8 mouse cellular contexts compared by ENCODE assay signal in the genomic region with DNA sequence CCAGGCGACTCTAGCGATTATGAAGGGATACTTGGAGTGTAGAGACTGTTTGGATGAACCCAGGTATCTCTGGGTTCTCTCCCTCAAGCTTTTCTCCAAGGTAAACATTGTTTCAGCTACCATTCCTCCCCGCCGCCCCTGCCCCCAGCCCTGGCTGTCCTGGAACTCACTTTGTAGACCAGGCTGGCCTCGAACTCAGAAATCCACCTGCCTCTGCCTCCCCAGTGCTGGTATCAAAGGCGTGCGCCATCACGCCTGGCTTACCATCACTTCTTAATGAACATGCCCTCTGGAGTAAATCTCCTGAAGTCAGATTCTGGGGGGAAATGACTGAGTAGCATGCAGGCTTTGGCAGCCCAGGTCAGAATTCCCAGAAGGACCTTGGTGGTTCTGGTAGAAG. TPM values are rescaled to one million over a fixed set of nuclear protein-coding genes. Genes with fewer than 3 reads are reported as not detected.
DNase-seq lines count a peak whose midpoint lies in the region; ATAC-seq and TF ChIP-seq lines count a peak whose summit lies in the region.

A gene (minus strand): TSS at position 293 of the 400 bp plus-strand sequence.

- H3K27me3 ChIP-seq in MEL (ENCODE audit: control insufficient read depth in 1 of 2, insufficient read depth in 2 of 2, low read length in 2 of 2), result no peaks in the 10 kb centered on the region
- H3K27me3 ChIP-seq in forebrain, embryonic 14.5 days (replicated peaks; ENCODE audit: control insufficient read depth, insufficient read depth, low read length), result no peaks in the 10 kb centered on the region
- no peaks in the 10 kb centered on the region for H3K27me3 ChIP-seq in hindbrain, embryonic 10.5 days (ENCODE audit: insufficient read depth, poor library complexity, severe bottlenecking)
- H3K27me3 ChIP-seq in liver, embryonic 12.5 days (replicated peaks), result no peaks in the 10 kb centered on the region
- H3K27me3 ChIP-seq in stomach, postnatal 0 days (ENCODE audit: control insufficient read depth, insufficient read depth, low read length), result no peaks in the 10 kb centered on the region

- 60% methylated on average over 8 of the region's 8 CpGs for WGBS in forebrain, embryonic 14.5 days
- 65% methylated on average over 8 of the region's 8 CpGs for WGBS in hindbrain, embryonic 10.5 days
- 47% methylated on average over 8 of the region's 8 CpGs for WGBS in liver, embryonic 12.5 days (ENCODE audit: insufficient replicate concordance)
- WGBS in stomach, postnatal 0 days, result 42% methylated on average over 8 of the region's 8 CpGs

- no peak for TF ChIP-seq RAD21 in MEL (IDR thresholded peaks at IDR 0.05; ENCODE audit: low read depth, low read length)

- peak within 1 kb of the TSS; percentile 88 for H3K27ac ChIP-seq in MEL (ENCODE audit: control insufficient read depth, low read depth, low read length)
- H3K27ac ChIP-seq in forebrain, embryonic 14.5 days (ENCODE audit: low read depth, low read length), result peak within 1 kb of the TSS; percentile 98
- H3K27ac ChIP-seq in hindbrain, embryonic 10.5 days, result peak within 1 kb of the TSS; percentile 99
- H3K27ac ChIP-seq in liver, embryonic 12.5 days, result peak within 1 kb of the TSS; percentile 98
- peak within 1 kb of the TSS; percentile 98 for H3K27ac ChIP-seq in stomach, postnatal 0 days (replicated peaks)

- peaks cover 2 to 24% of the 10 kb centered on the region in 2 experiments; a peak in 3 of 4 replicates for H3K36me3 ChIP-seq in MEL (ENCODE audit: control insufficient read depth in 1 of 2, insufficient read depth in 2 of 2, low read length in 2 of 2)
- peaks cover 39% of the 10 kb centered on the region for H3K36me3 ChIP-seq in forebrain, embryonic 14.5 days (ENCODE audit: control insufficient read depth, insufficient read depth, low read length)
- peaks cover 60% of the 10 kb centered on the region for H3K36me3 ChIP-seq in hindbrain, embryonic 10.5 days
- H3K36me3 ChIP-seq in liver, embryonic 12.5 days, result peaks cover 53% of the 10 kb centered on the region
- H3K36me3 ChIP-seq in stomach, postnatal 0 days (ENCODE audit: control insufficient read depth, insufficient read depth, low read length), result peaks cover 7% of the 10 kb centered on the region; the same call in 1 of the 2 replicates

- H3K9ac ChIP-seq in MEL (ENCODE audit: control insufficient read depth, low read depth, low read length, poor library complexity, severe bottlenecking), result peak within 1 kb of the TSS; percentile 99
- peak within 1 kb of the TSS; percentile 99 for H3K9ac ChIP-seq in forebrain, embryonic 14.5 days (ENCODE audit: low read length)
- H3K9ac ChIP-seq in liver, embryonic 12.5 days, result peak within 1 kb of the TSS; percentile 99
- H3K9ac ChIP-seq in stomach, postnatal 0 days (ENCODE audit: low read length), result peak within 1 kb of the TSS; percentile 97

- peak; percentile 43 for DNase-seq in cerebellum, adult 9-11 months
- no peak for DNase-seq in cerebellum, adult 11 months
- DNase-seq in MEL (ENCODE audit: low read depth, low spot score), result no peak
- DNase-seq in forebrain, embryonic 14.5 days (ENCODE audit: low spot score), result no peak
- DNase-seq in hindbrain, embryonic 10.5 days (ENCODE audit: low spot score), result no peak
- DNase-seq in stomach, postnatal 0 days (ENCODE audit: low spot score), result no peak
- no peak for DNase-seq in T-cell, adult 2 months (ENCODE audit: low spot score)

- H3K79me2 ChIP-seq in MEL (ENCODE audit: control insufficient read depth, insufficient read depth, low read length, poor library complexity), result peaks cover 45% of the 10 kb centered on the region

- ATAC-seq in forebrain, embryonic 14.5 days, result no peak
- ATAC-seq in liver, embryonic 12.5 days, result no peak
- no peak for ATAC-seq in stomach, postnatal 0 days (ENCODE audit: low FRiP score, low TSS enrichment)

- H3K4me1 ChIP-seq in MEL (ENCODE audit: control insufficient read depth in 1 of 2, insufficient read depth in 2 of 2, low read length in 2 of 2), result peaks cover 6 to 17% of the 10 kb centered on the region in 2 experiments
- peaks cover 23% of the 10 kb centered on the region for H3K4me1 ChIP-seq in forebrain, embryonic 14.5 days (ENCODE audit: control insufficient read depth, insufficient read depth, low read length)
- H3K4me1 ChIP-seq in hindbrain, embryonic 10.5 days (replicated peaks), result peaks cover 34% of the 10 kb centered on the region
- H3K4me1 ChIP-seq in liver, embryonic 12.5 days, result peaks cover 34% of the 10 kb centered on the region
- H3K4me1 ChIP-seq in stomach, postnatal 0 days (replicated peaks; ENCODE audit: control insufficient read depth, insufficient read depth), result no peaks in the 10 kb centered on the region; the same call in 1 of the 2 replicates

- H3K4me2 ChIP-seq in forebrain, embryonic 14.5 days (ENCODE audit: low read length), result peak within 1 kb of the TSS; percentile 88
- H3K4me2 ChIP-seq in liver, embryonic 12.5 days, result peak within 1 kb of the TSS; percentile 91
- peak within 1 kb of the TSS; percentile 91 for H3K4me2 ChIP-seq in stomach, postnatal 0 days (replicated peaks; ENCODE audit: low read depth)

- no peak for TF ChIP-seq POLR2A in MEL (IDR thresholded peaks at IDR 0.05; ENCODE audit: control insufficient read depth in 1 of 2, insufficient read depth in 1 of 2, low read depth in 1 of 2, low read length in 2 of 2, poor library complexity in 1 of 2)

- TF ChIP-seq CTCF in MEL (IDR thresholded peaks at IDR 0.05 in 2 of 3, conservative IDR thresholded peaks at IDR 0.05 in 1 of 3; ENCODE audit: control insufficient read depth in 1 of 3, insufficient read depth in 1 of 3, low read depth in 2 of 3, low read length in 3 of 3, poor library complexity in 1 of 3, severe bottlenecking in 1 of 3), result no peak
- TF ChIP-seq CTCF in stomach, postnatal 0 days (IDR thresholded peaks at IDR 0.05; ENCODE audit: low read depth), result no peak

- TF ChIP-seq EP300 in MEL (IDR thresholded peaks at IDR 0.05; ENCODE audit: low read depth in 1 of 2, low read length in 2 of 2), result no peak
- no peak for TF ChIP-seq EP300 in stomach, postnatal 0 days (optimal IDR thresholded peaks at IDR 0.05)

- no peaks in the 10 kb centered on the region for H3K9me3 ChIP-seq in MEL (replicated peaks; ENCODE audit: insufficient read depth, low read length)
- H3K9me3 ChIP-seq in forebrain, embryonic 14.5 days (replicated peaks; ENCODE audit: control insufficient read depth, low read length), result no peaks in the 10 kb centered on the region
- no peaks in the 10 kb centered on the region for H3K9me3 ChIP-seq in hindbrain, embryonic 10.5 days
- no peaks in the 10 kb centered on the region for H3K9me3 ChIP-seq in liver, embryonic 12.5 days (replicated peaks)
- no peaks in the 10 kb centered on the region for H3K9me3 ChIP-seq in stomach, postnatal 0 days (ENCODE audit: control insufficient read depth, low read length)

- H3K4me3 ChIP-seq in MEL (ENCODE audit: control insufficient read depth in 1 of 2, insufficient read depth in 1 of 2, low read depth in 2 of 2, low read length in 2 of 2), result peak within 1 kb of the TSS; percentile 96 to 98
- H3K4me3 ChIP-seq in forebrain, embryonic 14.5 days (ENCODE audit: low read depth, low read length), result peak within 1 kb of the TSS; percentile 100
- H3K4me3 ChIP-seq in hindbrain, embryonic 10.5 days, result peak within 1 kb of the TSS; percentile 99
- peak within 1 kb of the TSS; percentile 99 for H3K4me3 ChIP-seq in liver, embryonic 12.5 days
- H3K4me3 ChIP-seq in stomach, postnatal 0 days (ENCODE audit: low read depth, low read length), result peak within 1 kb of the TSS; percentile 97

TF ChIP-seq in MEL, 35 proteins besides CTCF, POLR2A, EP300 and RAD21:
- TF ChIP-seq MYC (IDR thresholded peaks at IDR 0.05; ENCODE audit: low read depth, low read length) (no peak), JUND (IDR thresholded peaks at IDR 0.05; ENCODE audit: low read depth, low read length) (no peak), TBP (IDR thresholded peaks at IDR 0.05; ENCODE audit: low read depth, low read length) (no peak), USF2 (IDR thresholded peaks at IDR 0.05; ENCODE audit: borderline replicate concordance in 1 of 2, insufficient read depth in 1 of 2, low read depth in 1 of 2, low read length in 2 of 2) (no peak), MAFK (IDR thresholded peaks at IDR 0.05; ENCODE audit: borderline replicate concordance, low read depth, low read length) (no peak), POLR2AphosphoS2 (IDR thresholded peaks at IDR 0.05; ENCODE audit: low read length) (no peak), SIN3A (IDR thresholded peaks at IDR 0.05; ENCODE audit: low read length) (no peak), BHLHE40 (IDR thresholded peaks at IDR 0.05; ENCODE audit: borderline replicate concordance, low read depth, low read length) (no peak), POLR2AphosphoS5 (IDR thresholded peaks at IDR 0.05; ENCODE audit: borderline replicate concordance, low read depth, low read length) (no peak), MAX (IDR thresholded peaks at IDR 0.05; ENCODE audit: low read length) (no peak), SMC3 (IDR thresholded peaks at IDR 0.05; ENCODE audit: low read depth, low read length) (no peak), ZC3H11A (IDR thresholded peaks at IDR 0.05; ENCODE audit: low read depth, low read length) (no peak), ETS1 (IDR thresholded peaks at IDR 0.05; ENCODE audit: low read depth, low read length) (no peak), NRF1 (IDR thresholded peaks at IDR 0.05; ENCODE audit: insufficient read depth, low read depth, low read length, poor library complexity, severe bottlenecking) (no peak), ZMIZ1 (IDR thresholded peaks at IDR 0.05; ENCODE audit: low read depth, low read length) (no peak), ELF1 (IDR thresholded peaks at IDR 0.05; ENCODE audit: low read depth, low read length) (no peak)

RNA-seq across cellular contexts. Expression of the gene that starts here (rescaled TPM):
- total RNA-seq in MEL (2012; rRNA removed), result 170 and 189 TPM in 2 replicates
- 100 to 1,000 TPM in 1 of 2 experiments, not detected in 1; 222 TPM for polyA plus RNA-seq in MEL (2012; ENCODE audit: insufficient read depth in 1 of 2, insufficient read length in 2 of 2, low read depth in 1 of 2, low replicate concordance in 2 of 2, missing spikeins in 1 of 2)
- polyA plus RNA-seq in forebrain, embryonic 14.5 days (2014; fragmentation: Nextera tagmentation; extraction: Ambion mirVana), result 189 and 203 TPM in 2 replicates
- 156 and 167 TPM in 2 replicates for polyA plus RNA-seq in hindbrain, embryonic 10.5 days (2016; fragmentation: Nextera tagmentation; extraction: Ambion mirVana)
- 88.1 and 91.8 TPM in 2 replicates for polyA plus RNA-seq in liver, embryonic 12.5 days (2016; fragmentation: Nextera tagmentation; extraction: Ambion mirVana)
- polyA plus RNA-seq in stomach, postnatal 0 days (2015; fragmentation: Nextera tagmentation; extraction: Ambion mirVana), result 73.1 and 73.4 TPM in 2 replicates
